Mouse (Mus musculus) intestine, postnatal 0 days (tissue): ENCODE data around the gene Dbi. TPM values are rescaled to one million over a fixed set of nuclear protein-coding genes. Genes with fewer than 3 reads are reported as not detected.

ENCODE experiments used
- ATAC-seq: fragments of 200-750 bp; cut with Nextera tagmentation; 2 replicates; pipeline ENCODE4 v1.8.0; 2017; ENCODE audit warnings: mild to moderate bottlenecking, moderate TSS enrichment, moderate library complexity
- H3K27ac ChIP-seq: fragments of 300-500 bp; sonication (generic); 2 replicates; pipeline ENCODE4 v1.5.1; 2014; ENCODE audit warnings: mild to moderate bottlenecking, low read depth, low read length, moderate library complexity
- H3K27me3 ChIP-seq: fragments of 300-500 bp; sonication (generic); replicated peaks from 2 replicates; pipeline ENCODE4 v1.6.1; 2014; ENCODE audit warnings: low read length, mixed read lengths; ENCODE audit not compliant: control insufficient read depth, insufficient read depth
- H3K36me3 ChIP-seq: fragments of 300-500 bp; sonication (generic); 2 replicates; pipeline ENCODE4 v1.6.1; 2014; ENCODE audit warnings: mild to moderate bottlenecking, moderate library complexity; ENCODE audit not compliant: control insufficient read depth, insufficient read depth
- H3K4me1 ChIP-seq: fragments of 300-500 bp; sonication (generic); replicated peaks from 2 replicates; pipeline ENCODE4 v1.6.1; 2014; ENCODE audit warnings: antibody characterized with exemption, low read length, mixed read lengths; ENCODE audit not compliant: control insufficient read depth, insufficient read depth
- H3K4me2 ChIP-seq: fragments of 300-500 bp; sonication (generic); replicated peaks from 2 replicates; pipeline ENCODE4 v1.6.1; 2014; ENCODE audit warnings: low read depth, mild to moderate bottlenecking, moderate library complexity
- H3K4me3 ChIP-seq: fragments of 300-500 bp; sonication (generic); 2 replicates; pipeline ENCODE4 v1.5.1; 2014; ENCODE audit warnings: low read depth, low read length
- H3K9ac ChIP-seq: fragments of 300-500 bp; sonication (generic); 2 replicates; pipeline ENCODE4 v1.6.1; 2014; ENCODE audit warnings: mild to moderate bottlenecking, low read depth, low read length
- H3K9me3 ChIP-seq: fragments of 300-500 bp; sonication (generic); 2 replicates; pipeline ENCODE4 v1.6.1; 2016; ENCODE audit warnings: mixed run types; ENCODE audit not compliant: control insufficient read depth
- CTCF ChIP-seq: sonication (generic); IDR thresholded peaks from 2 replicates; pipeline ENCODE4 v1.5.1; 2016; ENCODE audit warnings: low read depth, mild to moderate bottlenecking, control low read depth, antibody characterized with exemption, moderate library complexity
- WGBS: fragments of 180-500 bp; shearing (Covaris S2); extraction: QIAGEN DNeasy Blood & Tissue Kit; methylation state at CpG from one replicate; pipeline ENCODE4 v1.1.7; 2014; 5-methylcytosine and 5-hydroxymethylcytosine counted together
- polyA plus RNA-seq: library from polyadenylated mRNA; unstranded; fragments of >200 nt; fragmentation: Nextera tagmentation; extraction: Ambion mirVana; gene quantifications from 2 replicates; pipeline ENCODE4 v1.2.1, GENCODE M21; 2015

Dbi gene
- polyA plus RNA-seq, 1 experiment from 2014 or later, result 3,164 TPM

GRCm38 (mm10) chr1:120158474-120159127, 37.7 kb upstream of the Dbi start:
- Histone ChIP-seq H3K36me3 (no peaks in the 10 kb centered on the region), H3K9ac (no peak overlapping the region), H3K4me3 (no peak overlapping the region), H3K9me3 (no peaks in the 10 kb centered on the region), H3K27me3 (no peaks in the 10 kb centered on the region), H3K4me1 (no peaks in the 10 kb centered on the region), H3K4me2 (no peak overlapping the region), H3K27ac (no peak overlapping the region)
- TF ChIP-seq CTCF, result no peak
- WGBS, result 80% methylated on average over 9 of the region's 9 CpGs
- no peak for ATAC-seq

- Histone ChIP-seq H3K9ac (no peak overlapping the region), H3K27me3 (no peaks in the 10 kb centered on the region), H3K4me1 (no peaks in the 10 kb centered on the region), H3K4me3 (no peak overlapping the region), H3K4me2 (no peak overlapping the region), H3K9me3 (no peaks in the 10 kb centered on the region), H3K36me3 (no peaks in the 10 kb centered on the region), H3K27ac (no peak overlapping the region)
- peak; percentile 82 for TF ChIP-seq CTCF
- ATAC-seq, result no peak
- WGBS, result 16% methylated on average over 1 of the region's 1 CpGs
These were observed 34.4 kb upstream of the Dbi start for GRCm38 (mm10) chr1:120155325-120155724.

DNA sequence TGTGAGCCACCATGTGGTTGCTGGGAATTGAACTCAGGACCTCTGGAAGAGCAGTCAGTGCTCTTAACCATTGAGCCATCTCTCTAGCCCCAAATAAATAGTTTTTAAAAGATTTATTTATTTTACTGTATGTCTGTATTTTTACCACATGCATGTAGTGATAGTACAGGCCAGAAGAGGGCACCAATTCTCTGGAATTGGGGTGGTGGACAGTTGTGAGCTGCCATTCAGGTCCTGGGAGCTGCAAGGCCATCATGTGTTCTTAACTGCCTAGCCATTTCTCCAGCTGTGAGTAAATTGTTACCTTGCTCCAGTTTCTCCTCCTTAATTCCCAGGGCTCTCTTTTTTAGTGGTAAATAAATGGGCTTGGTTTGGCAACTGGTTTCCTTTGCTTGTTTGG, 33.4 kb upstream of the Dbi start:
- no peak overlapping the region for H3K9ac ChIP-seq
- no peak overlapping the region for H3K4me3 ChIP-seq
- H3K4me1 ChIP-seq, result no peaks in the 10 kb centered on the region
- H3K27me3 ChIP-seq, result no peaks in the 10 kb centered on the region
- no peak overlapping the region for H3K4me2 ChIP-seq
- no peak for ATAC-seq
- no peaks in the 10 kb centered on the region for H3K9me3 ChIP-seq
- TF ChIP-seq CTCF, result peak; percentile 74
- H3K36me3 ChIP-seq, result no peaks in the 10 kb centered on the region
- no peak overlapping the region for H3K27ac ChIP-seq

DNA sequence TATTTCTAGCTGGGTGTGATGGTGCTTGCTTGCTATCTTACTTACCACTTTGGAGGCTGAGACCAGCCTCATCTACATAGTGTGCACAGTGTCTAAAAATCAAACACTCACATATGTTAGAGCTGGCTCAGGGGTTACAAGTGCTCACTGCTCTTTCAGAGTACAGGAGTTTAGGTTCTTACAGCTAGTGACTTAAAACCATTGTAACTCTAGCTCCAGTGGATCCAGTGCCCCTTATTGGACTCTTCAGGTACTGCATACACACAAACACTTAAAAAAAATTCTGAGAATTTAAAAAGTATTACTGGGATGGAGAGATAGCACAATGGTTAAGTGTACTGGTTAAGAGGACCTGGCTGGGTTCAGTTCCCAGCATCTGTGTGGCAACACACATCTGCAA, 26.1 kb upstream of the Dbi start:
- no peak for ATAC-seq
- Histone ChIP-seq H3K9me3 (no peaks in the 10 kb centered on the region), H3K36me3 (no peaks in the 10 kb centered on the region), H3K4me2 (no peak overlapping the region), H3K4me1 (no peaks in the 10 kb centered on the region), H3K27me3 (no peaks in the 10 kb centered on the region), H3K27ac (no peak overlapping the region), H3K9ac (no peak overlapping the region), H3K4me3 (no peak overlapping the region)
- TF ChIP-seq CTCF, result peak; percentile 70

- Histone ChIP-seq H3K4me3 (no peak overlapping the region), H3K4me1 (no peaks in the 10 kb centered on the region), H3K4me2 (no peak overlapping the region), H3K27ac (no peak overlapping the region), H3K36me3 (no peaks in the 10 kb centered on the region), H3K27me3 (no peaks in the 10 kb centered on the region), H3K9ac (no peak overlapping the region), H3K9me3 (no peaks in the 10 kb centered on the region)
- TF ChIP-seq CTCF, result no peak
- no peak for ATAC-seq
- 91% methylated on average over 8 of the region's 8 CpGs for whole genome bisulfite sequencing
These were observed 24.8 kb upstream of the Dbi start for GRCm38 (mm10) chr1:120145527-120146216.

DNA sequence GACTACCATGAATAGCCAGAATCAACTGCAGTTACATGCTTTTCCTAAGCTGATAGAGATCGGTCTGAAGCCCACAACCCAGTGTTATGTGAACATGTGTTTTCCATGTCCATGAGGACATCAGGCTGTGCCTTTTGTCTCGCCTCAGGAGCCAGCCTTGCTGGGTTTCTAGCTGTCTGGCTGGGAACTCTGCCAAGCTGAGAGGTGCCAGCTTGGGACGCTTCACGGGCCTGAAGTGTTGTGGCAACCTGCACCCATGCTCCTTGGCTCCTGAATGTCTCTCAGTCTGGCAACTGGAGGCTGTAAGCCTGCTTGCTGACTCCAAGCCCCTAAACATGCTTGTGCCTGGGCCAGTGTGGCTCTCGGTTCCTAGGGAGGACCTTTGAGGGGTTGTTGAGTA, 21.7 kb upstream of the Dbi start:
- Histone ChIP-seq H3K27me3 (no peaks in the 10 kb centered on the region), H3K9ac (no peak overlapping the region), H3K4me1 (no peaks in the 10 kb centered on the region), H3K36me3 (no peaks in the 10 kb centered on the region), H3K27ac (no peak overlapping the region), H3K9me3 (no peaks in the 10 kb centered on the region), H3K4me2 (no peak overlapping the region), H3K4me3 (no peak overlapping the region)
- no peak for TF ChIP-seq CTCF
- 84% methylated on average over 5 of the region's 5 CpGs for WGBS
- ATAC-seq, result no peak
